Mouse (Mus musculus) liver, embryonic 14.5 days (tissue): ENCODE data around the gene Cobl. TPM values are rescaled to one million over a fixed set of nuclear protein-coding genes. Genes with fewer than 3 reads are reported as not detected.

Experiments
- ATAC-seq: fragments of 200-750 bp; cut with Nextera tagmentation; 2 replicates; pipeline ENCODE4 v1.8.0; 2017; ENCODE audit warnings: moderate number of reproducible peaks, mild to moderate bottlenecking, moderate library complexity; ENCODE audit not compliant: insufficient read depth
- DNase-seq, 3 experiments: peaks; one replicate each; pipeline ENCODE4 v3.0.0-alpha.2; 2012 to 2013; ENCODE audit warnings: low read depth in 3 of 3, low spot score in 3 of 3
- H3K27ac ChIP-seq: fragments of 300-500 bp; sonication (generic); 2 replicates; pipeline ENCODE4 v1.5.1; 2014; ENCODE audit warnings: moderate library complexity, mild to moderate bottlenecking, control low read depth, inconsistent platforms
- H3K27me3 ChIP-seq: fragments of 300-500 bp; sonication (generic); 2 replicates; pipeline ENCODE4 v1.6.1; 2014; ENCODE audit warnings: mild to moderate bottlenecking, low read length, moderate library complexity; ENCODE audit not compliant: control insufficient read depth, insufficient read depth
- H3K36me3 ChIP-seq: fragments of 300-500 bp; sonication (generic); replicated peaks from 2 replicates; pipeline ENCODE4 v1.6.1; 2014; ENCODE audit warnings: low read depth; ENCODE audit not compliant: control insufficient read depth, insufficient read depth
- H3K4me1 ChIP-seq, 2 experiments: fragments of 200-500 bp in 1 of 2; fragments of 300-500 bp in 1 of 2; sonication (generic) in 1 of 2; replicated peaks; 2 replicates each; pipeline ENCODE4 v1.6.1; 2012 to 2014; ENCODE audit warnings: antibody characterized with exemption in 1 of 2, inconsistent platforms in 1 of 2, low read length in 1 of 2; ENCODE audit not compliant: control insufficient read depth in 2 of 2, insufficient read depth in 2 of 2
- H3K4me2 ChIP-seq: fragments of 300-500 bp; sonication (generic); 2 replicates; pipeline ENCODE4 v1.6.1; 2014; ENCODE audit warnings: low read depth, mild to moderate bottlenecking, control low read depth, moderate library complexity
- H3K4me3 ChIP-seq, 2 experiments: fragments of 200-500 bp in 1 of 2; fragments of 300-500 bp in 1 of 2; sonication (generic) in 1 of 2; 2 replicates each; pipeline ENCODE4 v1.5.1; 2012 to 2014; ENCODE audit warnings: low read depth in 2 of 2, low read length in 2 of 2, mild to moderate bottlenecking in 2 of 2, control low read depth in 1 of 2, inconsistent platforms in 1 of 2, moderate library complexity in 1 of 2; ENCODE audit not compliant: insufficient read depth in 1 of 2
- H3K9ac ChIP-seq: fragments of 300-500 bp; sonication (generic); replicated peaks from 2 replicates; pipeline ENCODE4 v1.6.1; 2014; ENCODE audit warnings: mild to moderate bottlenecking, control low read depth, moderate library complexity
- H3K9me3 ChIP-seq: fragments of 300-500 bp; sonication (generic); 2 replicates; pipeline ENCODE4 v1.6.1; 2016; ENCODE audit warnings: low read length, mixed read lengths; ENCODE audit not compliant: control insufficient read depth
- CTCF ChIP-seq: IDR thresholded peaks from 2 replicates; pipeline ENCODE4 v1.5.1; 2016; ENCODE audit warnings: antibody characterized with exemption, low read depth, control low read depth
- EP300 ChIP-seq: IDR thresholded peaks from 2 replicates; pipeline ENCODE4 v1.6.1; 2016; ENCODE audit warnings: antibody characterized with exemption, low read depth
- WGBS: fragments of 180-500 bp; shearing (Covaris S2); extraction: QIAGEN DNeasy Blood & Tissue Kit; methylation state at CpG from one replicate; pipeline ENCODE4 v1.1.7; 2014; ENCODE audit not compliant: insufficient replicate concordance; 5-methylcytosine and 5-hydroxymethylcytosine counted together
- polyA plus RNA-seq, 2 experiments: library from polyadenylated mRNA; depleted of rRNA in 1 of 2; stranded (reverse) in 1 of 2; unstranded in 1 of 2; fragments of >200 nt; fragmentation: Nextera tagmentation in 1 of 2; extraction: Ambion mirVana in 1 of 2; gene quantifications; 2 replicates each; pipeline versions ENCODE4 v1.2.1 to v1.2.3; 2012 to 2014

The Cobl gene
- polyA plus RNA-seq, 2 experiments, result 0.56 to 0.64 TPM

- TF ChIP-seq EP300, result no peak
- no peak for TF ChIP-seq CTCF
- Histone ChIP-seq H3K4me1 (no peaks in the 10 kb centered on the region), H3K36me3 (no peaks in the 10 kb centered on the region), H3K4me3 (no peak overlapping the region), H3K4me2 (no peak overlapping the region), H3K27me3 (no peaks in the 10 kb centered on the region), H3K9me3 (no peaks in the 10 kb centered on the region), H3K27ac (no peak overlapping the region), H3K9ac (no peak overlapping the region)
- no peak for DNase-seq
- ATAC-seq, result no peak
- 39% methylated on average over 3 of the region's 3 CpGs for WGBS
Observed at GRCm38 (mm10) chr11:12315670-12316069, 149.1 kb downstream of the Cobl start.

GRCm38 (mm10) chr11:12314278-12315043, 150.3 kb downstream of the Cobl start:
- no peaks in the 10 kb centered on the region for H3K9me3 ChIP-seq
- no peak overlapping the region for H3K4me3 ChIP-seq
- no peaks in the 10 kb centered on the region for H3K4me1 ChIP-seq
- ATAC-seq, result no peak
- no peak for TF ChIP-seq EP300
- TF ChIP-seq CTCF, result peak; percentile 49
- H3K36me3 ChIP-seq, result no peaks in the 10 kb centered on the region
- H3K9ac ChIP-seq, result no peak overlapping the region; the same call in 1 of the 2 replicates
- no peak overlapping the region for H3K4me2 ChIP-seq
- H3K27ac ChIP-seq, result no peak overlapping the region
- H3K27me3 ChIP-seq, result no peaks in the 10 kb centered on the region
- WGBS, result 56% methylated on average over 6 of the region's 6 CpGs
- DNase-seq, result no peak

- Histone ChIP-seq H3K27me3 (no peaks in the 10 kb centered on the region), H3K4me3 (no peak overlapping the region), H3K9ac (no peak overlapping the region), H3K27ac (no peak overlapping the region), H3K4me2 (no peak overlapping the region), H3K4me1 (no peaks in the 10 kb centered on the region), H3K9me3 (no peaks in the 10 kb centered on the region), H3K36me3 (no peaks in the 10 kb centered on the region)
- TF ChIP-seq CTCF (no peak), EP300 (no peak)
- DNase-seq (no peak), ATAC-seq (no peak)
- WGBS, result 34% methylated on average over 6 of the region's 6 CpGs
Observed at GRCm38 (mm10) chr11:12311419-12311818, 153.3 kb downstream of the Cobl start.

- Histone ChIP-seq H3K4me2 (no peak overlapping the region), H3K9ac (no peak overlapping the region), H3K36me3 (no peaks in the 10 kb centered on the region), H3K27me3 (no peaks in the 10 kb centered on the region), H3K27ac (no peak overlapping the region), H3K4me3 (no peak overlapping the region), H3K4me1 (no peaks in the 10 kb centered on the region), H3K9me3 (no peaks in the 10 kb centered on the region)
- no peak for TF ChIP-seq EP300
- TF ChIP-seq CTCF, result no peak
- DNase-seq, result no peak
- WGBS, result 16% methylated on average over 3 of the region's 3 CpGs
- ATAC-seq, result no peak
Observed at GRCm38 (mm10) chr11:12309423-12310023, 155.2 kb downstream of the Cobl start.

GRCm38 (mm10) chr11:12304879-12305278, 159.9 kb downstream of the Cobl start:
- Histone ChIP-seq H3K4me2 (no peak overlapping the region), H3K36me3 (no peaks in the 10 kb centered on the region), H3K27ac (no peak overlapping the region), H3K9ac (no peak overlapping the region), H3K27me3 (no peaks in the 10 kb centered on the region), H3K9me3 (no peaks in the 10 kb centered on the region), H3K4me1 (no peaks in the 10 kb centered on the region), H3K4me3 (no peak overlapping the region)
- no peak for DNase-seq
- ATAC-seq, result no peak
- TF ChIP-seq CTCF, result no peak
- 42% methylated on average over 3 of the region's 3 CpGs for WGBS
